Mouse (Mus musculus): Measurements from ENCODE around the gene Lpp.

Gene Lpp

GRCm38 (mm10) chr16:24933691-24934090 lies 540.4 kb downstream of the Lpp start:
- DNase-seq (ENCODE audit: low read depth) = no peak

- DNase-seq (ENCODE audit: low read depth) = no peak
Measured at GRCm38 (mm10) chr16:24941306-24942160, 548.2 kb downstream of the Lpp start.

- DNase-seq (ENCODE audit: low read depth) = no peak
Measured at GRCm38 (mm10) chr16:24943486-24944261, 550.4 kb downstream of the Lpp start.

GRCm38 (mm10) chr16:24946356-24946755 lies 553.0 kb downstream of the Lpp start:
- no peak for DNase-seq (ENCODE audit: low read depth)

DNA sequence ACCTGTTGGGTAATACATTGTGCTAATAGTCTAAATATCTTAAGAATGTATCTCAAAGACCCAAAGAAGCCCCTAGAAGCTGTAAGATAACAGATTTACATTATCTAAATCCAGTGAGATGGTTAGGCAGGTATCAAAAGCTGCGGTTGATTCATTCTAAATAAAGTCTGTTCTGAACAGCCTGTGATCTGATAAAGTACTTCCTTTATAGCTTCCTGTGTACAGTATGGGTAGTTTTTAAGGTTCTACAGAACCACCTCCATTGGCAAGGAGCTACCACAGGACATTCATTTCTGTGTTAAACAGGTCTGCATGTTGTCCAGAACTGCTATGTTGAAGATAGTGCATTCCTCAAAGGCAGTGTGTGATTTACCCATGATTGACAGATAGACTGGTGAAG lies 554.2 kb downstream of the Lpp start:
- DNase-seq (ENCODE audit: low read depth) = peak; percentile 38

DNA sequence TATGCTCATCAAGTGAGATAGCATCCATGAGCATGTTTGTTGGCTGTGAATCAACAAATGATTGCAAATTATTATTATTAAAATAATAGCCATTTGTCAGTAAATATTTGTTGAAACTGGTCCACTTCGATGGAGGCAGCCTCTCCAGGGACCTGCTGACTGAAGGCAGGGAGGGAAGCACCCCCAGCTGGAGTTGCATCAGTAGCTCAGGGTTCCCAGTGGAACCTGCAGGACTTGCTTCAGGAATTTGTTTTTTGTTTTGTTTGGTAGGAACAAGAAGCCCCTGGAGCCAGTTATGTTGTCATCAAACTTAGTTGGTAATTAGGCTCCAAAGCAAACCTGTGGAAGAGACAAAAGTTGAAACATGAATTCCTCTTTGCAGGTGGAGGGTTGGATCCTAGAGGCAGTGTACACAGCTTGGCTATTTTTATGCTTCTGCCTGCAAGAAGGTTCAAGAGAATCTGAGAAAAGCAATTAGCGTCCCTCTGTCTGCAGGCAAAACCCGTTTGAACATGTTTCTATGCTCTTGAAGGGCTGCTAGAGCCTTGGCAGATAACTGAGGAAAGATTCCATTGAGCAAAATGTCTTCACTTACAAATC lies 554.9 kb downstream of the Lpp start:
- DNase-seq (ENCODE audit: low read depth) = no peak

DNA sequence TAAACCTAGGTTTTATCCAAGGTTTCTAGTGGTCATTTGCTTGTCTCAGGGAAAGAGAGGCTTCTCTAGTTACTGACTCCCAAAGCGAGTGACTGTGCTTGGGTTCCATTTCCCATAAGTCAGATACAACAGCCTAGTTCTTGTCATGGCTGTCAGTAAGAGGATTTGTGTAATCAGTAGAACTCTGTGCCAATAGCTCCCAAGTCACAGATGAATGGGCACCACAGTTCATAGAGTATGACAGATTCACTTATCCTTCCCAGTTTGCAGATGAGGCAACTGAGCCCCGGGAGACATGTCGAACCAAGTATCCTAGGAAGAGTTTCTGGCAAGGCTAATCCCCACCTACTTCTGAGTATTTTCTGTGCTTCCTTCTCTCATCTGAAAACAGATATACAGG lies 556.0 kb downstream of the Lpp start:
- no peak for DNase-seq (ENCODE audit: low read depth)

GRCm38 (mm10) chr16:24950112-24950743 lies 556.9 kb downstream of the Lpp start:
- DNase-seq (ENCODE audit: low read depth) = no peak

DNA sequence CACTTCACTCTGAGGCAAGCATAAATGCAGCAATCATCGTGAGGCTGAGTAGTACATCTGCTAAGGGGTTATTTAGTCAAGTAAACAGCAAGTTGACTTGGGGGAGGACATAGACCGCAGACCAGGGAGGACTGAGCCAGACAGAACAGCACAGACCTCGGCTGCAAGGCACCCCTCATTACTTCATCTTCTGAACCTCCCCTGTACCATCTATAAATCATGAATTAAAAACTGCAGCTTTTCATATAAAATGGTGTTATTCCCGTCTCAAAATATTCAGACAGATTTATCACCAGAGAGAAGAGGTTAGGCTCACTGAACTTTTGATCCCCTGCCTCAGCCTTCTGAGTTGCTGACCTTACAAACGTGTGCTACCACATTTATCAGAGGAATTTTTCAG lies 558.6 kb downstream of the Lpp start:
- DNase-seq (ENCODE audit: low read depth) = no peak

DNA sequence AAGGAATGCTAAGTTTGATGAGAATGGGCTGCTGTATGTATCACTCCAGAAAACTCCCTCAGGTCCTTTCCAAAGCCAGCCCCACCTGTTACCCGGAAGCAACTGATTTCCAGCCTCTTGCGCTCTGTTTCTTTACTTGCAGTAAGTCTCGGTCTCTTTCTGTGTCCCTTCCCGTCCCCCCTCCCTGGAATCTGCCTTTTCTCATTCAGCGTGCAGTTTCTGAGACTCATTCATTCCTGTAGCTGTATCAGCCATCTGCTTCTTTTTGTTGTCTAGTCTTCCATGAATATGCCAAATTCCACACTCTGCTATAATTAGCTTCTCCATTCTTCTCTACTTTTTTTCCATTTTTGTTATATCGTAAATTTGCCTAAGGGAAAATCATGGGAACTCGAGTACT lies 561.7 kb downstream of the Lpp start:
- no peak for DNase-seq (ENCODE audit: low read depth)

- DNase-seq (ENCODE audit: low read depth) = no peak
Measured at GRCm38 (mm10) chr16:24958661-24959060, 565.4 kb downstream of the Lpp start.

GRCm38 (mm10) chr16:24960901-24961806 lies 567.8 kb downstream of the Lpp start:
- DNase-seq (ENCODE audit: low read depth) = no peak

DNA sequence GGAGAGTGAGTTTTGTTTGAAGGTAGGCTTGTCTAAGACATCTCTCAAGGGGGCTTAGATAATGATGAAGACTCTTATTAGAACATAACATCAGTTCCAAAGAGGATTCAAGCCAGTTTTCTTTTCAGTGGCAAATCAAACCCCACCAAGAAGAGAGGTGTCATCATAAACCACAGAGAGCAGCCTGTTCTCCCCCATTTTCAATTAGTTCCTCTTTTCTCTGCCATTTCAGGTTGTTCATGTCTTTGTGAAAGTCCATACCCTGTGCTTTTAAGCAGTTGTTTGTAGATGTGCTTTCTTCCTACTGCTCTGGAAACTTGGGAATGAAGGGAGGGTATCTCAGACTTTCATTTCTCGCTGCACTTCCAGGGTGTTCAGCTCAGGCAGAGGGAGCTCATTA lies 571.0 kb downstream of the Lpp start:
- no peak for DNase-seq (ENCODE audit: low read depth)

DNA sequence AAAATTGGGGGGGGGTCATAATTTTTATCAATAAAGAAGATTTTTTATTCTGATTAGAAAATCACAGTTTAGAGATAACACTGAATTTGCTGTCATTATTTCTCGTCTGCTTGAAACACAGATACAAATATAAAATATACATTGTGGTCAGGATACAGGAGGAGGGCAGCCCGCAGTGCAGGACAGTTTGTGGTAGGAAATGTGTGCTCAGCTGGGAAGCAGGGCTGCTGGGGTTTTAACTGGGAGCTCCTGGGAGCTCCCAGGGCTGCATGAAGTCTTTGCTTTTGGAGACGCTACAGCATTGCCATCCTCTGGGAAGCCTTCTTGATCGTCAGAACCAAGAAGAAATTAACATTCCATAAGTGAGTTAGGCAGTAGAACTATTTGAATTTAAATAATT lies 571.8 kb downstream of the Lpp start:
- DNase-seq (ENCODE audit: low read depth) = no peak

GRCm38 (mm10) chr16:24966460-24966859 lies 573.2 kb downstream of the Lpp start:
- no peak for DNase-seq (ENCODE audit: low read depth)

DNA sequence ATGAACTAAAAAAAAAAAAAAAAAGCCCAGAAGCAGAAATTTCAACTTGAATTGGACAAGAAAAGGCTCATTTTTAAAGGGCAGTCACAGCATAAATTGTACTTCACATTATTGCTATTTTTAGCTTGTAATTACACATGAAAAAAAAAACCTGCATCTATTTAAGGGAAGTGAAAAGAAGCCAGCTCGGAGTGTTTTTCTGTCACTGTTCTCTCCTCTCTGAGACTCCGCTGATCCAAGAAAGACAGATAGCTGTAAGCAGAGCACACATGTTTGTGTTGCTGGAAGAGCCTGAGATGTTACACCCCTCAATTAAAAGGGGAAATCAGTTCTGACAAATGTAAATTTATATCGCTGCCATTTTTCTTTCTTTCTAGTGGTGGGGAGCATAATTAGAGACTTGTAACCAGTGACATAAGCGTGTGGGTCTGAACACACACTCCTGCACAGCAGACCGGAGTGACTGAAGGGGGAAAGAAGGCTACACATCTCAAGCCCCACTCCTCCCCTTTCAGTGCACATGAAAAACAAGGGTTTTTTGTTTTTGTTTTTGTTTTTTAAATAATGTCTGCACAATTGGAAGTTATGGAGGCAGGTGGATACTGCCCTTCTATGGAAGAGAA lies 579.8 kb downstream of the Lpp start:
- DNase-seq (ENCODE audit: low read depth) = no peak

DNA sequence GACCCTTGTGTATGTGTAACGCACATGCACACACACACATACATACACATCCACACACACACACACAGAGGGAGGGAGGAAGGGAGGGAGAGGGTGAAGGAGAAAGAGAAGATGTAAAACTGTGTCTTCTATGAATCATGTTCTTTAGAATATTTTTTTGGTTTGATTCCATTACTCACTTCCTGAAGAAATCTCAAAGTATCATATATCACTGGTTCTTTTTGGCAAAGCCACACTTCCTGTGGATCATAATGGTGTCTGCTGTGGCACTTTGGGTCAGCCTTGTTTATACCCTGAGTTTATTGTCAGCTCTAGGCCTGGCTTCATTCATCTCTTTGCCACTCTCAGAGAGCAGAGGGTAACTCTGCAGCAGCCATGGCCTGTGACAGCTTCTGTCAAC lies 584.5 kb downstream of the Lpp start:
- no peak for DNase-seq (ENCODE audit: low read depth)

DNA sequence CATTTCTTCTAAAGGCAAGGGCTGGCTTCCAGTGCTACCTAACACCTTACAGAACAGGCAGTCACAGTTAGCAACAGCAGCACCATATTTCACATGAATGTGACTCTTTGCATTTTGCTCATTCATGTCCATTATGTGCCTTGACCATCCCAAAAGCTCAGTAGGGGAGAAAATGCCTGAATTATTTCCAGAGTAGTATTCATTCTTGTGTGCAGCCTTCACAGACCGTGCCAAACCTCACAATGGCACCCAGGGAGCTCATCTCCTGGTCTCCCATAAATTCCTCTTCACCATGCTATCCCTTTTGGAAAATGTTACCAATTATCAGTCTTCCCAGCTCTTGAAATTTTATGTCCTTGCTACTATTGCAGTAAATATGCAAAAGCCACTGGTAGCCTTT lies 584.9 kb downstream of the Lpp start:
- DNase-seq (ENCODE audit: low read depth) = no peak

- DNase-seq (ENCODE audit: low read depth) = no peak
Measured at GRCm38 (mm10) chr16:24979391-24979790, 586.1 kb downstream of the Lpp start.

GRCm38 (mm10) chr16:24982828-24983227 lies 589.5 kb downstream of the Lpp start:
- no peak for DNase-seq (ENCODE audit: low read depth)

DNA sequence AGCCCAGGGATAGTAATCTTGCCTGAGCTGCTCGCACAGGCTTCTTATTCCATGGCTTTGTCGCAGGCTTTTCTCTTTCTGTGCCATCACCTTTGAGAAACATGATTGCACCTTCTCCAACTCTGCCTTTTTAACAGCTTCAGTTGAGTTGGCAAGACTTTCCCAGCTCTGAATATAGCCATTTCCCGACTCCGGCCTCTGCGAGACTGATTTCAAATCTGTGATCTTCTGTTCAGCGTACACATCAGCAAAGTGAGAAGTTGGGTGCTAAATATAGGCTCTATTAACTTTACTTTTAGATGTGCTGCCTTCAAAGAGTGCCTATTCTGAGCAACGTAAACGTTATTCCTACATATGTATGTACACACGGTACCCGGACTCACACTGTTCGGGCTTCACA lies 597.0 kb downstream of the Lpp start:
- DNase-seq (ENCODE audit: low read depth) = no peak

Measured in induced T-regulatory cell, adult 2 months (primary cell).